Mouse (Mus musculus): Measurements from ENCODE around the gene Pnlip.

DNA sequence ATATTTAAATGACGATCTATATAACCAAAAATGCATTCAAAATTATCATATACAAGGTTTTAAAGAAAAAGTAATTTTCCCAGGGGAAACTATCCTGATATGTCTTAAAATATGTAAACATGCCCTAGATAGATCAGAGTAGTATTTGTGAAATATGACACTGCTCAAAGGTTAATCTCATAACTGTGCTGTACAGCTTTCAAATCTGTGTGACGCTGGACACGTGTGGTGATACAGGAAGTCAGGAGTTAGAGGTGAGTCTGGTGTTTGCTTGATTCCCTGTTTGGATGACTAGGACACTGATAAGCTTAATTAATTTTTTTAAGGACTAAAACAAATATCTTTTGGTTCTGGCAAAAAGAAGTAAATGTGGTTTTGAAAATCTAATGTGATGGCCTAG lies 43.0 kb downstream of the Pnlip start:
- TF ChIP-seq CTCF (IDR thresholded peaks at IDR 0.05; ENCODE audit: control insufficient read depth, insufficient read depth, insufficient read length) (no peak), CEBPB (IDR thresholded peaks at IDR 0.05; ENCODE audit: low read depth) (no peak)
